Mouse (Mus musculus) spleen, adult 2 months (tissue): ENCODE results near the gene Dhx38.

ENCODE experiments used
- CTCF ChIP-seq: fragments of 200-500 bp; IDR thresholded peaks from 2 replicates; pipeline ENCODE4 v1.5.1; 2011; ENCODE audit warnings: mild to moderate bottlenecking, inconsistent platforms; ENCODE audit not compliant: insufficient read depth, insufficient read length, insufficient replicate concordance; ENCODE audit errors: extremely low read depth
- POLR2A ChIP-seq: fragments of 200-500 bp; IDR thresholded peaks from 2 replicates; pipeline ENCODE4 v1.6.1; 2011; ENCODE audit warnings: low read depth, low read length, inconsistent platforms

GRCm38 (mm10) chr8:109607650-109608049, 42.0 kb upstream of the Dhx38 start:
- no peak for TF ChIP-seq POLR2A
- TF ChIP-seq CTCF: no peak
